Mouse (Mus musculus) heart, embryonic 15.5 days (tissue): Measurements from ENCODE around the gene Bend6. TPM values are rescaled to one million over a fixed set of nuclear protein-coding genes. Genes with fewer than 3 reads are reported as not detected.
"Not testable (repeated sequence)": the region's sequence is repeated elsewhere in the genome, so short reads cannot be mapped to it uniquely, and the experiment has no call there.

Experiments
- ATAC-seq: fragments of 200-750 bp; cut with Nextera tagmentation; replicated peaks from 2 replicates; pipeline ENCODE4 v1.8.0; 2017; ENCODE audit warnings: low read depth, moderate TSS enrichment; ENCODE audit not compliant: insufficient number of reproducible peaks, insufficient read depth, low FRiP score
- H3K27ac ChIP-seq: fragments of 300-500 bp; sonication (generic); 2 replicates; pipeline ENCODE4 v1.5.1; 2015; ENCODE audit warnings: mild to moderate bottlenecking, inconsistent platforms
- H3K27me3 ChIP-seq: fragments of 300-500 bp; sonication (generic); 2 replicates; pipeline ENCODE4 v1.6.1; 2015; ENCODE audit warnings: inconsistent platforms
- H3K36me3 ChIP-seq: fragments of 300-500 bp; sonication (generic); 2 replicates; pipeline ENCODE4 v1.6.1; 2015; ENCODE audit warnings: mild to moderate bottlenecking, inconsistent platforms
- H3K4me1 ChIP-seq: fragments of 300-500 bp; sonication (generic); replicated peaks from 2 replicates; pipeline ENCODE4 v1.6.1; 2015; ENCODE audit warnings: inconsistent platforms
- H3K4me2 ChIP-seq: fragments of 300-500 bp; sonication (generic); 2 replicates; pipeline ENCODE4 v1.6.1; 2015; ENCODE audit warnings: inconsistent platforms, mild to moderate bottlenecking, moderate library complexity
- H3K4me3 ChIP-seq: fragments of 300-500 bp; sonication (generic); 2 replicates; pipeline ENCODE4 v1.5.1; 2015; ENCODE audit warnings: mild to moderate bottlenecking, inconsistent platforms
- H3K9ac ChIP-seq: fragments of 300-500 bp; sonication (generic); 2 replicates; pipeline ENCODE4 v1.6.1; 2015; ENCODE audit warnings: mild to moderate bottlenecking, inconsistent platforms
- H3K9me3 ChIP-seq: fragments of 300-500 bp; sonication (generic); replicated peaks from 2 replicates; pipeline ENCODE4 v1.6.1; 2016; ENCODE audit warnings: inconsistent platforms
- WGBS: fragments of 180-500 bp; shearing (Covaris S2); methylation state at CpG from one replicate; pipeline ENCODE4 v1.1.7; 2015; ENCODE audit warnings: mixed read lengths; 5-methylcytosine and 5-hydroxymethylcytosine counted together
- polyA plus RNA-seq: library from polyadenylated mRNA; unstranded; fragments of >200 nt; fragmentation: Nextera tagmentation; extraction: Ambion mirVana; gene quantifications from 2 replicates; pipeline ENCODE4 v1.2.1, GENCODE M21; 2015

The Bend6 gene
- polyA plus RNA-seq, 1 experiment from 2014 or later: 3.6 TPM

- no peak overlapping the region for H3K27ac ChIP-seq
- no peak overlapping the region for H3K4me3 ChIP-seq
- H3K4me2 ChIP-seq: no peak overlapping the region
- no peaks in the 10 kb centered on the region for H3K4me1 ChIP-seq
- no peak for ATAC-seq
- H3K27me3 ChIP-seq: no peaks in the 10 kb centered on the region
- WGBS: 54% methylated on average over 6 of the region's 6 CpGs
- no peaks in the 10 kb centered on the region for H3K36me3 ChIP-seq
- no peaks in the 10 kb centered on the region for H3K9me3 ChIP-seq
- H3K9ac ChIP-seq: no peak overlapping the region
Observed at GRCm38 (mm10) chr1:33875691-33876090, 31.9 kb downstream of the Bend6 start.

- H3K27me3 ChIP-seq: no peaks in the 10 kb centered on the region
- H3K4me1 ChIP-seq: no peaks in the 10 kb centered on the region
- no peak overlapping the region for H3K4me2 ChIP-seq
- no peaks in the 10 kb centered on the region for H3K9me3 ChIP-seq
- H3K27ac ChIP-seq: no peak overlapping the region
- no peak overlapping the region for H3K9ac ChIP-seq
- no peak for ATAC-seq
- WGBS: 90% methylated on average over 5 of the region's 5 CpGs
- no peak overlapping the region for H3K4me3 ChIP-seq
- no peaks in the 10 kb centered on the region for H3K36me3 ChIP-seq
Observed at GRCm38 (mm10) chr1:33873561-33873960, 34.1 kb downstream of the Bend6 start.

GRCm38 (mm10) chr1:33869437-33869836 is 38.2 kb downstream of the Bend6 start:
- H3K9ac ChIP-seq: no peak overlapping the region
- 82% methylated on average over 3 of the region's 3 CpGs for WGBS
- H3K36me3 ChIP-seq: no peaks in the 10 kb centered on the region
- no peaks in the 10 kb centered on the region for H3K27me3 ChIP-seq
- no peak for ATAC-seq
- H3K4me3 ChIP-seq: no peak overlapping the region
- H3K4me2 ChIP-seq: no peak overlapping the region
- no peak overlapping the region for H3K27ac ChIP-seq
- no peaks in the 10 kb centered on the region for H3K9me3 ChIP-seq
- no peaks in the 10 kb centered on the region for H3K4me1 ChIP-seq

GRCm38 (mm10) chr1:33869031-33869430 is 38.6 kb downstream of the Bend6 start:
- Histone ChIP-seq H3K27ac (no peak overlapping the region), H3K4me2 (no peak overlapping the region), H3K4me3 (no peak overlapping the region), H3K27me3 (no peaks in the 10 kb centered on the region), H3K9ac (no peak overlapping the region), H3K9me3 (no peaks in the 10 kb centered on the region), H3K36me3 (no peaks in the 10 kb centered on the region), H3K4me1 (no peaks in the 10 kb centered on the region)
- WGBS: 88% methylated on average over 2 of the region's 2 CpGs
- ATAC-seq: no peak

GRCm38 (mm10) chr1:33846807-33847206 is 60.8 kb downstream of the Bend6 start:
- Histone ChIP-seq H3K9ac (no peak overlapping the region), H3K9me3 (no peaks in the 10 kb centered on the region), H3K27me3 (no peaks in the 10 kb centered on the region), H3K36me3 (no peaks in the 10 kb centered on the region), H3K4me1 (no peaks in the 10 kb centered on the region), H3K4me3 (no peak overlapping the region), H3K4me2 (no peak overlapping the region), H3K27ac (no peak overlapping the region)
- no peak for ATAC-seq
- 90% methylated on average over 2 of the region's 2 CpGs for WGBS

GRCm38 (mm10) chr1:33843823-33844222 is 63.8 kb downstream of the Bend6 start:
- ATAC-seq: no peak
- no peak overlapping the region for H3K9ac ChIP-seq
- no peak overlapping the region for H3K27ac ChIP-seq
- H3K9me3 ChIP-seq: no peaks in the 10 kb centered on the region
- no peak overlapping the region for H3K4me2 ChIP-seq
- no peaks in the 10 kb centered on the region for H3K4me1 ChIP-seq
- WGBS: 81% methylated on average over 6 of the region's 6 CpGs
- H3K36me3 ChIP-seq: no peaks in the 10 kb centered on the region
- no peak overlapping the region for H3K4me3 ChIP-seq
- H3K27me3 ChIP-seq: no peaks in the 10 kb centered on the region

- not testable (repeated sequence) for H3K4me2 ChIP-seq, H3K4me1 ChIP-seq, H3K4me3 ChIP-seq, H3K9ac ChIP-seq, H3K27ac ChIP-seq, ATAC-seq, H3K9me3 ChIP-seq, H3K27me3 ChIP-seq, H3K36me3 ChIP-seq
- 92% methylated on average over 14 of the region's 14 CpGs for WGBS
Observed at GRCm38 (mm10) chr1:33838952-33839351, 68.7 kb downstream of the Bend6 start.

- Histone ChIP-seq H3K4me3 (no peak overlapping the region), H3K27me3 (no peaks in the 10 kb centered on the region), H3K9ac (no peak overlapping the region), H3K36me3 (no peaks in the 10 kb centered on the region), H3K27ac (no peak overlapping the region), H3K4me2 (no peak overlapping the region), H3K9me3 (no peaks in the 10 kb centered on the region; the same call in 1 of the 2 replicates), H3K4me1 (no peaks in the 10 kb centered on the region)
- ATAC-seq: no peak
- WGBS: 73% methylated on average over 4 of the region's 4 CpGs
Observed at GRCm38 (mm10) chr1:33830586-33830985, 77.0 kb downstream of the Bend6 start.

GRCm38 (mm10) chr1:33817931-33818330 is 89.7 kb downstream of the Bend6 start:
- Histone ChIP-seq H3K4me3 (no peak overlapping the region), H3K27ac (no peak overlapping the region), H3K9ac (no peak overlapping the region), H3K4me2 (no peak overlapping the region), H3K9me3 (no peaks in the 10 kb centered on the region), H3K36me3 (no peaks in the 10 kb centered on the region), H3K4me1 (peaks cover 5% of the 10 kb centered on the region), H3K27me3 (no peaks in the 10 kb centered on the region)
- no peak for ATAC-seq
- WGBS: 68% methylated on average over 2 of the region's 2 CpGs

- under 1% methylated on average over 85 of the region's 85 CpGs for WGBS
- Histone ChIP-seq H3K4me2 (peak within 1 kb of the TSS; percentile 72), H3K27ac (peak within 1 kb of the TSS; percentile 92), H3K9me3 (no peaks in the 10 kb centered on the region), H3K4me1 (peaks cover 12% of the 10 kb centered on the region), H3K9ac (peak within 1 kb of the TSS; percentile 85), H3K27me3 (no peaks in the 10 kb centered on the region), H3K4me3 (peak within 1 kb of the TSS; percentile 86), H3K36me3 (peaks cover 16% of the 10 kb centered on the region)
- peak; percentile 91 for ATAC-seq
Observed at GRCm38 (mm10) chr1:33813868-33814794, 93.5 kb downstream of the Bend6 start, which contains the start of gene Zfp451. TSS of gene Zfp451 (minus strand) at chr1:33814595.

- Histone ChIP-seq H3K9ac (peak overlapping the region; percentile 85), H3K36me3 (peaks cover 21% of the 10 kb centered on the region), H3K4me3 (peak overlapping the region; percentile 86), H3K4me2 (peak overlapping the region; percentile 72), H3K27ac (peak overlapping the region; percentile 92), H3K4me1 (peaks cover 12% of the 10 kb centered on the region), H3K9me3 (no peaks in the 10 kb centered on the region), H3K27me3 (no peaks in the 10 kb centered on the region)
- 6% methylated on average over 11 of the region's 11 CpGs for WGBS
- 0 out of 2 replicates have a peak, but pooled peaks have one; percentile 17 for ATAC-seq
Observed at GRCm38 (mm10) chr1:33813495-33813867, 94.1 kb downstream of the Bend6 start.

- H3K27ac ChIP-seq: no peak overlapping the region
- H3K9ac ChIP-seq: no peak overlapping the region
- H3K4me1 ChIP-seq: no peaks in the 10 kb centered on the region
- peaks cover 61% of the 10 kb centered on the region for H3K36me3 ChIP-seq
- H3K4me2 ChIP-seq: no peak overlapping the region
- 88% methylated on average over 2 of the region's 2 CpGs for WGBS
- no peaks in the 10 kb centered on the region for H3K27me3 ChIP-seq
- no peak overlapping the region for H3K4me3 ChIP-seq
- no peaks in the 10 kb centered on the region for H3K9me3 ChIP-seq
- no peak for ATAC-seq
Observed at GRCm38 (mm10) chr1:33803323-33803722, 104.3 kb downstream of the Bend6 start.
